Mouse (Mus musculus) thymus, postnatal 4 days (tissue): ENCODE results near the gene Tmem218.

ENCODE experiments used
- DNase-seq: peaks from one replicate; pipeline ENCODE4 v3.0.0; 2021

The Tmem218 gene

GRCm38 (mm10) chr9:37207929-37208411 lies at the start of gene Tmem218:
Gene Tmem218 (plus strand): TSS chr9:37208223.
- peak; percentile 82 for DNase-seq

- no peak for DNase-seq
Observed at GRCm38 (mm10) chr9:37160686-37161085, 47.3 kb upstream of the Tmem218 start.

GRCm38 (mm10) chr9:37166899-37167298 lies 41.1 kb upstream of the Tmem218 start:
- DNase-seq: peak; percentile 25

GRCm38 (mm10) chr9:37173376-37173775 lies 34.6 kb upstream of the Tmem218 start:
- no peak for DNase-seq

GRCm38 (mm10) chr9:37176002-37176401 lies 32.0 kb upstream of the Tmem218 start:
- no peak for DNase-seq

- DNase-seq: peak; percentile 84
Observed at GRCm38 (mm10) chr9:37177107-37177506, 30.9 kb upstream of the Tmem218 start.

GRCm38 (mm10) chr9:37177551-37177950 lies 30.5 kb upstream of the Tmem218 start:
- DNase-seq: no peak

GRCm38 (mm10) chr9:37178911-37179310 lies 29.1 kb upstream of the Tmem218 start:
- peak; percentile 11 for DNase-seq

GRCm38 (mm10) chr9:37179596-37179995 lies 28.4 kb upstream of the Tmem218 start:
- DNase-seq: no peak

- DNase-seq: no peak
Observed at GRCm38 (mm10) chr9:37181596-37181995, 26.4 kb upstream of the Tmem218 start.

- peak; percentile 9 for DNase-seq
Observed at GRCm38 (mm10) chr9:37183176-37183575, 24.8 kb upstream of the Tmem218 start.

- DNase-seq: no peak
Observed at GRCm38 (mm10) chr9:37187407-37187806, 20.6 kb upstream of the Tmem218 start.

GRCm38 (mm10) chr9:37188024-37188423 lies 20.0 kb upstream of the Tmem218 start:
- no peak for DNase-seq

GRCm38 (mm10) chr9:37197067-37197466 lies 11.0 kb upstream of the Tmem218 start:
- DNase-seq: no peak

- DNase-seq: no peak
Observed at GRCm38 (mm10) chr9:37200414-37200813, 7.6 kb upstream of the Tmem218 start.

- DNase-seq: no peak
Observed at GRCm38 (mm10) chr9:37203884-37204283, 4.1 kb upstream of the Tmem218 start.

- DNase-seq: no peak
Observed at GRCm38 (mm10) chr9:37213060-37213738, 5.2 kb downstream of the Tmem218 start.

- no peak for DNase-seq
Observed at GRCm38 (mm10) chr9:37214327-37215060, 6.5 kb downstream of the Tmem218 start.

- no peak for DNase-seq
Observed at GRCm38 (mm10) chr9:37220755-37221154, 12.7 kb downstream of the Tmem218 start.

GRCm38 (mm10) chr9:37225581-37225980 lies 17.6 kb downstream of the Tmem218 start:
- DNase-seq: no peak

GRCm38 (mm10) chr9:37229880-37230325 lies 21.9 kb downstream of the Tmem218 start:
- DNase-seq: peak; percentile 67

- peak; percentile 70 for DNase-seq
Observed at GRCm38 (mm10) chr9:37230486-37231195, 22.6 kb downstream of the Tmem218 start.
